Mouse (Mus musculus): ENCODE data around the gene Mrpl45. TPM values are rescaled to one million over a fixed set of nuclear protein-coding genes. Genes with fewer than 3 reads are reported as not detected.

The Mrpl45 gene
- polyA plus RNA-seq, 1 experiment, result 40.6 TPM

DNA sequence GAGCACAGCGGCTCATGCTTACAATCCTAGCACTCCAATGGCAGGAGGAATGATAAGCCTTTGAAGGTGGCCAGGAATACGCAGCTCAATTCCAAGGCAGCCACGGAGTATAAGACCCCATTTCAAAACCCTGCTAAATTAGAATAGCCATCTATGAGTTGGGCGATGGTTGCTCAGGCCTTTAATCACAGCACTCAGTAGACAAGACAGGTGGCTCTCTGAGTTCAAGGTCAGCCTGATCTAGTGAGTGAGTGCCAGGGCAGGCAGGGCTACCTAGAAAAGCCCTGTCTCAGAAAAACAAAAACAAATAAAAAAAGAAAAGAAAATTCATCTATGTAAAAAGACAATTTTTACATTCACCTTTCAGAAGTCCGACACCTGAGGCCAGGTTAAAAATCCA lies 38.4 kb upstream of the Mrpl45 start:
- Histone ChIP-seq H3K27ac (ENCODE audit: insufficient read depth, low read length) (no peak overlapping the region), H3K27me3 (ENCODE audit: control insufficient read depth, insufficient read depth, low read length) (no peaks in the 10 kb centered on the region), H3K4me3 (replicated peaks; ENCODE audit: insufficient read depth, low read depth, low read length) (no peak overlapping the region), H3K4me1 (ENCODE audit: control insufficient read depth, insufficient read depth, low read length) (peaks cover 5% of the 10 kb centered on the region; the same call in 1 of the 2 replicates)
- no peak for DNase-seq
- WGBS, result 67% methylated on average over 5 of the region's 5 CpGs
- TF ChIP-seq POLR2A (IDR thresholded peaks at IDR 0.05; ENCODE audit: borderline replicate concordance, insufficient read depth, low read length) (no peak), CTCF (IDR thresholded peaks at IDR 0.05; ENCODE audit: borderline replicate concordance, insufficient read depth, low read depth, low read length) (no peak)

DNA sequence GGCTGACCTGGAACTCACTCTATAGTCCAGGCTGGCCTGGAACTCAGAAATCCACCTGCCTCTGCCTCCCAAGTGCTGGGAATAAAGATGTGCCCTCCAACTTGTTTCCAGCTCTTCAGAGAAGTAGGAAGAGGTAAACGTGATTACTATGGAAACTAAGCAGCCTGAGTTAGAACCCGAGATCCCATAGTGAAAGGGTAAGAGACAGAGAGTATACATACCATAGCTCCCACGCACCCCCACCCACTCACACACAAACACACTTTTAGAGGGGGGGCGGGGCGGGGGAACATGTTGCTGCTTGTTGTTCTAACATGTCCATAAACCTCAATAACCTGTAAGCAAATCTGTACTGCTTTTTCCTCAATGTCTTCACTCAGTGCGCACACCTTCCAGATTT lies 37.1 kb upstream of the Mrpl45 start:
- H3K27me3 ChIP-seq (ENCODE audit: control insufficient read depth, insufficient read depth, low read length), result no peaks in the 10 kb centered on the region
- no peak overlapping the region for H3K27ac ChIP-seq (ENCODE audit: insufficient read depth, low read length)
- WGBS, result 64% methylated on average over 6 of the region's 6 CpGs
- peak overlapping the region; percentile 40 for H3K4me3 ChIP-seq (replicated peaks; ENCODE audit: insufficient read depth, low read depth, low read length)
- DNase-seq, result no peak
- TF ChIP-seq CTCF (IDR thresholded peaks at IDR 0.05; ENCODE audit: borderline replicate concordance, insufficient read depth, low read depth, low read length) (no peak), POLR2A (IDR thresholded peaks at IDR 0.05; ENCODE audit: borderline replicate concordance, insufficient read depth, low read length) (no peak)
- peaks cover 5% of the 10 kb centered on the region; the same call in 1 of the 2 replicates for H3K4me1 ChIP-seq (ENCODE audit: control insufficient read depth, insufficient read depth, low read length)

DNA sequence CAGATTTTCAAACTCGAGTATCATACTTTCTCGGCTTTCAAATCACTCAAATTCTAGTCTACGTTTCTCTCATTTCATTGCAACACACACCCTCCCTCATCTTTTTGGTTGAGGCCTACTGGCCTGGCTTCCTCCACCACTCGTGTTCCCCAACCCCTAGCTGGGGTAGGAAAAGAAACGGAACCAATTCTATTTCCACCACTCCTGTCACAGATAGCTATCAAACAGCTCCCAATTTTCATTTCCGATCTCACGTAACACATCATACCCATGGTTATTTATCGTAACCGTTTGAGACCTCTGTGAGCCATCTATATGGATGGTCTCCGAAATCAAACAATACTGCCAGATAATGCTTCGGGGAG lies 36.5 kb upstream of the Mrpl45 start:
- TF ChIP-seq POLR2A (IDR thresholded peaks at IDR 0.05; ENCODE audit: borderline replicate concordance, insufficient read depth, low read length) (no peak), CTCF (IDR thresholded peaks at IDR 0.05; ENCODE audit: borderline replicate concordance, insufficient read depth, low read depth, low read length) (no peak)
- H3K4me3 ChIP-seq (replicated peaks; ENCODE audit: insufficient read depth, low read depth, low read length), result peak overlapping the region; percentile 82
- 6% methylated on average over 11 of the region's 11 CpGs for WGBS
- H3K27me3 ChIP-seq (ENCODE audit: control insufficient read depth, insufficient read depth, low read length), result no peaks in the 10 kb centered on the region
- DNase-seq, result no peak
- peaks cover 5% of the 10 kb centered on the region; the same call in 1 of the 2 replicates for H3K4me1 ChIP-seq (ENCODE audit: control insufficient read depth, insufficient read depth, low read length)
- H3K27ac ChIP-seq (ENCODE audit: insufficient read depth, low read length), result no peak overlapping the region; the same call in 1 of the 2 replicates

DNA sequence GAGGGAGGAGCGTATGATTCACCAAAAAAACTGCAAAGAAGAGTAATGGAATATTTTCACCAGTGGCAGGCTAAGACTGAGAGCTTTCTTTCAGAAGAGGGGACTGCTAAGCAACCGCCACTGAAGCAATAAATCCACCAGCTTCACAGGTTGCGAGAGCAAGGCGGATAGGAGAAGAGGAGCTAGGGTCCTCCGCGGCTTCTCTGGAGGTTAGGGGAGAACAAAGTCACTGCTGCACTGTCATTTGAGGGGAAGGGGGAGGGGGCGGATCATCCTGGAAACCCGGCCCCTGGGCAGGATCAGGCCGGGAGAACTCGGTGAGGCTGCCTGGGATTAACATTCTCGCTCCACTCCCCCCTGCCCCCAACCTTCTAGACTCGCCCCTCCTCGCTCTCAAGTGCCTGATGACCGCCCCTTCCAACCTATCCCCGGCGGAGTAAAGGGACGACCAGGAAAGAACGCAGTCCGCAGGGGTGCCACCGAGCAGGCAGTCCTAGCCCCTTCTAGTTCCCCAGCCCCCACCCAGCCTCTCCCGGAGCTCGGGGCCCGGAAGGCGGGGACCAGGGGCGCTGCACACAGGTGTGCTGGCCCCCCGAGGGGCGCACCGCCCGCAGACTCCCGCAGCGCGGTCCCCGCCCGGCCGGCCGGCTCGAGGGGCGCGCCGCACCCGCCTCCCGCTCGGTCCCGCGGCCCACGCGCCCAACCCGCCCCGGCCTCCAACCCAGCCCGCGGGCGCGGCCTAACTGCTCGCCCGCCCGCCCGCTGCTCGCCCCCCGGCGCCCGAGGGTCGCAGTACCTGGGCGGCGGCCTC lies 35.9 kb upstream of the Mrpl45 start:
- no peaks in the 10 kb centered on the region for H3K27me3 ChIP-seq (ENCODE audit: control insufficient read depth, insufficient read depth, low read length)
- H3K4me1 ChIP-seq (ENCODE audit: control insufficient read depth, insufficient read depth, low read length), result peaks cover 5% of the 10 kb centered on the region; the same call in 1 of the 2 replicates
- under 1% methylated on average over 60 of the region's 64 CpGs for WGBS
- TF ChIP-seq CTCF (IDR thresholded peaks at IDR 0.05; ENCODE audit: borderline replicate concordance, insufficient read depth, low read depth, low read length) (no peak), POLR2A (IDR thresholded peaks at IDR 0.05; ENCODE audit: borderline replicate concordance, insufficient read depth, low read length) (no peak)
- peak; percentile 55 to 59 for DNase-seq
- H3K4me3 ChIP-seq (replicated peaks; ENCODE audit: insufficient read depth, low read depth, low read length), result peak overlapping the region; percentile 82
- peak overlapping the region; percentile 96 for H3K27ac ChIP-seq (ENCODE audit: insufficient read depth, low read length)

GRCm38 (mm10) chr11:97280216-97280861 lies 35.2 kb upstream of the Mrpl45 start, which contains the start of gene Npepps:
Npepps (minus strand) TSS chr11:97280638.
- Histone ChIP-seq H3K4me1 (ENCODE audit: control insufficient read depth, insufficient read depth, low read length) (peaks cover 5% of the 10 kb centered on the region; the same call in 1 of the 2 replicates), H3K27ac (ENCODE audit: insufficient read depth, low read length) (peak within 1 kb of the TSS; percentile 96), H3K27me3 (ENCODE audit: control insufficient read depth, insufficient read depth, low read length) (no peaks in the 10 kb centered on the region), H3K4me3 (replicated peaks; ENCODE audit: insufficient read depth, low read depth, low read length) (peak within 1 kb of the TSS; percentile 82)
- peak; percentile 87 for DNase-seq
- TF ChIP-seq POLR2A (IDR thresholded peaks at IDR 0.05; ENCODE audit: borderline replicate concordance, insufficient read depth, low read length), result peak; percentile 93
- TF ChIP-seq CTCF (IDR thresholded peaks at IDR 0.05; ENCODE audit: borderline replicate concordance, insufficient read depth, low read depth, low read length), result no peak
- 2% methylated on average over 43 of the region's 83 CpGs for WGBS

DNA sequence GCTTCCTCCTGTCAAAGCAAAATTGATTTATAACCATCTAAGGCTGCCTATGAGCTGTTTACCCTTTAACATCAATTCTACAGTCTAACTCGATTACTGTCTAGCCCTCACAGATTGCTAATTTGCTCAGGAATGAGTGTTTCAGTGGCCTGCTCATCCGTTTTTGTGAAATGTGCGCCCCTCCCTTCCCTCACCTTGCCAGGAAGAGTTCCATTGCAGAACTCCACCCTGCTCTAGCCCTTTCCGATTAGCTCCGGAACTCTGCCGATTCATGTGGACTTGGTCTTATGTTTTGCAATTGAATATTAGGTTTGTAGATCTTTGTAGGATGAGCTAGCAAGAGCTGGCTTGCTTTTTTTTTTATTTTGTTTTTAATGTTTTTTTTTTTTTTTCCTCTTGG lies 33.3 kb upstream of the Mrpl45 start:
- Histone ChIP-seq H3K4me1 (ENCODE audit: control insufficient read depth, insufficient read depth, low read length) (peaks cover 2% of the 10 kb centered on the region; the same call in 1 of the 2 replicates), H3K4me3 (replicated peaks; ENCODE audit: insufficient read depth, low read depth, low read length) (no peak overlapping the region), H3K27me3 (ENCODE audit: control insufficient read depth, insufficient read depth, low read length) (no peaks in the 10 kb centered on the region), H3K27ac (ENCODE audit: insufficient read depth, low read length) (no peak overlapping the region)
- no peak for TF ChIP-seq CTCF (IDR thresholded peaks at IDR 0.05; ENCODE audit: borderline replicate concordance, insufficient read depth, low read depth, low read length)
- no peak for TF ChIP-seq POLR2A (IDR thresholded peaks at IDR 0.05; ENCODE audit: borderline replicate concordance, insufficient read depth, low read length)
- 92% methylated on average over 6 of the region's 6 CpGs for WGBS
- no peak for DNase-seq

DNA sequence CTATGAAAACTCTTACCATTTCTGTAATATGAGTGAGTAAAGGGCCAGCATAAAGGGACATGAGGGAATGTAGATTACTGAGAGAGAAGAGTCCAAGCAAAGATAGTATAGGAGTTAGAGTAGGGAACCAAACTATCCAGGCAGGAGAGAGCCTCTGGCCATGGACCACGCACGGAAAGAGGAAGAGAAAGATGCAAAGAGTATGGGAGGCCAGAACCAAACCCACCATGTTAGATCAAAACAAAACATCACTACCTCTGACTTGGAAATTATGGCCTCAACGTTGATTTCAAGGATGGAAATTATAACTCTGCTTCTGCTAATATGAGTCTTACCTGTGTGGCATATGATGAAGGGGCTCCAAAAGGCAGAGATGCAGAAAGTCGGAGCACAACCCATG lies 30.7 kb upstream of the Mrpl45 start:
- TF ChIP-seq CTCF (IDR thresholded peaks at IDR 0.05; ENCODE audit: borderline replicate concordance, insufficient read depth, low read depth, low read length) (no peak), POLR2A (IDR thresholded peaks at IDR 0.05; ENCODE audit: borderline replicate concordance, insufficient read depth, low read length) (no peak)

More for the DNA sequence above, 30.7 kb upstream of the Mrpl45 start:
- Histone ChIP-seq H3K4me1 (ENCODE audit: control insufficient read depth, insufficient read depth, low read length) (no peaks in the 10 kb centered on the region), H3K27ac (ENCODE audit: insufficient read depth, low read length) (no peak overlapping the region), H3K27me3 (ENCODE audit: control insufficient read depth, insufficient read depth, low read length) (no peaks in the 10 kb centered on the region), H3K4me3 (replicated peaks; ENCODE audit: insufficient read depth, low read depth, low read length) (no peak overlapping the region)
- DNase-seq, result no peak
- 73% methylated on average over 4 of the region's 4 CpGs for WGBS
